Mouse (Mus musculus) erythroblast, embryonic 14.5 days (primary cell): Measurements from ENCODE around the gene Xrcc6. TPM values are rescaled to one million over a fixed set of nuclear protein-coding genes. Genes with fewer than 3 reads are reported as not detected.
A peak's percentile ranks its signal among the peaks of the same experiment; 100 is the strongest.

Experiments
- H3K27me3 ChIP-seq: 2 replicates; pipeline ENCODE4 v1.6.1; 2012; ENCODE audit warnings: inconsistent platforms; ENCODE audit not compliant: control insufficient read depth
- H3K36me3 ChIP-seq: 2 replicates; pipeline ENCODE4 v1.6.1; 2012; ENCODE audit warnings: mild to moderate bottlenecking, inconsistent platforms; ENCODE audit not compliant: control insufficient read depth
- H3K4me1 ChIP-seq: 2 replicates; pipeline ENCODE4 v1.6.1; 2012; ENCODE audit warnings: inconsistent platforms; ENCODE audit not compliant: control insufficient read depth
- H3K4me3 ChIP-seq: replicated peaks from 2 replicates; pipeline ENCODE3; 2012; ENCODE audit warnings: moderate library complexity, mild to moderate bottlenecking, inconsistent platforms
- H3K9me3 ChIP-seq: 2 replicates; pipeline ENCODE4 v1.6.1; 2012; ENCODE audit warnings: low read length, inconsistent platforms, mixed read lengths; ENCODE audit not compliant: control insufficient read depth
- GATA1 ChIP-seq: IDR thresholded peaks from 2 replicates; pipeline ENCODE4 v1.6.1; 2012; ENCODE audit warnings: low read length, inconsistent platforms, mixed read lengths
- TAL1 ChIP-seq: IDR thresholded peaks from 3 replicates; pipeline ENCODE4 v1.6.1; 2012; ENCODE audit warnings: low read length, inconsistent platforms, mixed read lengths
- polyA plus RNA-seq: library from polyadenylated mRNA; stranded (reverse); fragments of >175 nt; gene quantifications from 2 replicates; pipeline ENCODE4 v1.2.3, GENCODE M21; 2012

Xrcc6 gene
- polyA plus RNA-seq, 1 experiment: 1.2 TPM

- no peak for TF ChIP-seq GATA1
- TF ChIP-seq TAL1: no peak
- Histone ChIP-seq H3K4me1 (no peaks in the 10 kb centered on the region; the same call in 1 of the 2 replicates), H3K4me3 (no peak overlapping the region), H3K9me3 (no peaks in the 10 kb centered on the region), H3K27me3 (no peaks in the 10 kb centered on the region), H3K36me3 (peaks cover 91% of the 10 kb centered on the region)
Measured at GRCm38 (mm10) chr15:82032386-82032785, 44.8 kb downstream of the Xrcc6 start.

- no peaks in the 10 kb centered on the region; the same call in 1 of the 2 replicates for H3K4me1 ChIP-seq
- no peaks in the 10 kb centered on the region for H3K27me3 ChIP-seq
- no peak for TF ChIP-seq GATA1
- TF ChIP-seq TAL1: no peak
- H3K4me3 ChIP-seq: no peak within 1 kb of the TSS
- no peaks in the 10 kb centered on the region for H3K9me3 ChIP-seq
- H3K36me3 ChIP-seq: peaks cover 92% of the 10 kb centered on the region
Measured at GRCm38 (mm10) chr15:82033762-82034161, 46.1 kb downstream of the Xrcc6 start, which contains the start of gene Desi1. TSS of gene Desi1 (minus strand) at chr15:82033862.

GRCm38 (mm10) chr15:82035904-82036689 is 48.5 kb downstream of the Xrcc6 start:
- Histone ChIP-seq H3K4me3 (no peak overlapping the region), H3K36me3 (peaks cover 91% of the 10 kb centered on the region), H3K27me3 (no peaks in the 10 kb centered on the region), H3K9me3 (no peaks in the 10 kb centered on the region), H3K4me1 (no peaks in the 10 kb centered on the region)
- TF ChIP-seq GATA1 (no peak), TAL1 (no peak)

GRCm38 (mm10) chr15:82040650-82041049 is 53.0 kb downstream of the Xrcc6 start:
- H3K4me3 ChIP-seq: no peak overlapping the region
- H3K36me3 ChIP-seq: peaks cover 81% of the 10 kb centered on the region
- TF ChIP-seq GATA1: no peak

DNA sequence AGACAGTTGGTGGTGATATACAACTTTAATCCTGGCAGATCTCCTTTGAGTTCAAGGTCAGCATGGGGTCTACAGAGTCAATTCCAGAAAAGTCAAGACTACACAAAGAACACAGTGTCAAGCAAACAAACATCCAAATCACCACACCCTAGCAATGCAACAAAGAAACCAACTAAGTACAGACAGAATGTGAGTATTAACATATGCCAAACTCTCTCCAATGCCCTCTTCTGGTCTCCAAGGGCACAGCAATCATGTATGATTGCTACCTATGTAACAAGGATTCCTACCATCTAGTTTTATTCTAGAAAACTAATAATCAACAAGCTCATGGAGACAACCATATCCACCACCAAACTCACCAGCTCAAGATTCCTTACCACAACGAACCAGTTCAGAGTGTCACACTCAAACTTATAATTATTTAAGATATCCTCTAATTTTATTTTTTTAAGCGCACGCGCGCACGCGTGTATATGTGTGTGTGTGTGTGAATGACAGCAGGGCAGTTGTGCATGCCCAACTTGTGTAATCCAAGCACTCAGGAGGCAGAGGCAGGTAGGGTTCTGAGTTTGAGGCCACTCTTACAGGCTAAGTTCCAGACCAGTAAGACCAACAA is 56.6 kb downstream of the Xrcc6 start:
- Histone ChIP-seq H3K9me3 (no peaks in the 10 kb centered on the region), H3K27me3 (peaks cover 9% of the 10 kb centered on the region), H3K4me1 (peaks cover 37% of the 10 kb centered on the region), H3K4me3 (no peak overlapping the region), H3K36me3 (peaks cover 49% of the 10 kb centered on the region)
- TF ChIP-seq TAL1: no peak
- TF ChIP-seq GATA1: no peak

More at GRCm38 (mm10) chr15:82040650-82041049, 53.0 kb downstream of the Xrcc6 start:
- H3K4me1 ChIP-seq: peaks cover 15% of the 10 kb centered on the region
- no peaks in the 10 kb centered on the region for H3K9me3 ChIP-seq
- H3K27me3 ChIP-seq: no peaks in the 10 kb centered on the region

GRCm38 (mm10) chr15:82046246-82046891 is 58.7 kb downstream of the Xrcc6 start:
- H3K4me1 ChIP-seq: peaks cover 37% of the 10 kb centered on the region
- peaks cover 30% of the 10 kb centered on the region for H3K36me3 ChIP-seq
- no peak for TF ChIP-seq GATA1
- TF ChIP-seq TAL1: no peak
- no peaks in the 10 kb centered on the region for H3K9me3 ChIP-seq
- peak overlapping the region; percentile 99 for H3K4me3 ChIP-seq
- H3K27me3 ChIP-seq: peaks cover 20% of the 10 kb centered on the region

GRCm38 (mm10) chr15:82047080-82047883 is 59.6 kb downstream of the Xrcc6 start, which contains the start of gene Snu13:
TSS of gene Snu13 (minus strand) at chr15:82047598.
- Histone ChIP-seq H3K4me3 (peak within 1 kb of the TSS; percentile 99), H3K4me1 (peaks cover 37% of the 10 kb centered on the region), H3K9me3 (no peaks in the 10 kb centered on the region)

DNA sequence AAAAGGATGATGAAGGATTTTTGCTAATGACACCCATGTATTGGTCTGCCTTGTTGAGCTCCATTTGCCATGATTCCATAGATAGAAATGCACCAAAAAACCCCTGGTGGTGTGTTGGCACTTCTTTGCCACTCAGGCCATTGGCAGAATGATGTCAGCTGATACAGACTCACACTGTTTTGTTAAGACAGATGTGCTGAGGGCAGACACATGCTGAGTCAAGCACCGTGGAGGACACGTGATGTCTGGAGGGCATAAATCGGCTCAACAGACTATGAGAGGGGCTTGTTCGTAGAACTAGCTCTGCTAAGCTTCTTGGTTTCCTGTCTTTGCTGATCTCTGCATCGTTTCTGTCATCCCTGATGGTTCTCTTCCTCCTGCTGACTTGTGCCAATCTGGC is 64.9 kb downstream of the Xrcc6 start:
- Histone ChIP-seq H3K4me3 (no peak overlapping the region), H3K36me3 (no peaks in the 10 kb centered on the region), H3K9me3 (no peaks in the 10 kb centered on the region), H3K4me1 (peaks cover 8% of the 10 kb centered on the region), H3K27me3 (peaks cover 37% of the 10 kb centered on the region)
- TF ChIP-seq TAL1 (0 out of 3 replicates have a peak, but pooled peaks have one; percentile 3), GATA1 (no peak)

More at GRCm38 (mm10) chr15:82047080-82047883, 59.6 kb downstream of the Xrcc6 start, which contains the start of gene Snu13:
- TF ChIP-seq GATA1: no peak
- TF ChIP-seq TAL1: no peak
- Histone ChIP-seq H3K36me3 (peaks cover 26% of the 10 kb centered on the region), H3K27me3 (peaks cover 25% of the 10 kb centered on the region)
